Mouse (Mus musculus) layer of hippocampus, adult 8-10 months (tissue): ENCODE results near the gene Ascl2. TPM values are rescaled to one million over a fixed set of nuclear protein-coding genes. Genes with fewer than 3 reads are reported as not detected.

Source experiments
- DNase-seq, 2 experiments: peaks; one replicate each; pipeline ENCODE4 v3.0.0; 2022; ENCODE audit warnings: low spot score in 2 of 2
- total RNA-seq, 4 experiments: library from RNA; stranded (reverse); gene quantifications; 2 replicates each; pipeline ENCODE4 v1.2.4; 2022

Gene Ascl2
- under 1 TPM; 0.27 to 0.85 (median 0.36) TPM for total RNA-seq

DNA sequence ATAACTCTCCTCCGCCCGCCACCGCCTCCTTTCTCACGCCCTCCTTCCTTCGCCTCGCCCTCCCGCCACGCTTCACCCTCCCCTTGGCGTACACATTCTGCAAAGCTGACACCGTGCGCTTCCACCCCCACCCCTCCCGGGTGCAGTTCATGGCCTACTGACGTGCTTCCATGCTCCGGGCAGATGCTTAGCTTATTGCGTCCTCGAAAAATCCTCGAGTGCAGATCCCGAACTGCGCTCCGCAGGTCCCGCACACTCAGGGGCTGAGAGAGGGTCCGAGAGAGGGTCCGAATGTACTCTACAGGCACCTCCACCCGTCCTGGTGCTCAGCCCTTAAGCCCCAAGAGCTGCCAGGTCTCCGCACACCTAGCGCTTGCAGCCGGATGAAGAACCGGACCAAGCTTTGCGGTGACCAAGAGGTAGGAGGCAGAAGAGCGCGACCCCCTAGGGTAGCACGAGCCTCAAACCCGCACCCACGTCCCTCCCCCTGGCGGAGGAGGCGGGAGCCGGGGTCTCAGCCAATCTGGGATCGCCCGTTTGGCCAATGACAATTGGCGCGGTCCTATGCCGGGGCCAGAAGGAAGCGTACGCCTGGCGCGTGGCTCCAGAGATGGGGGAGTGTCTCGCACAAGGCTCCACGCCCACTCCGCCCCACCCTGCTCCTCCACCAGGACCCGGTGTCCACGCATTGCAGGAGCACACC lies at the start of gene Ascl2:
Gene Ascl2 (minus strand): TSS at position 456 of the 703 bp plus-strand sequence.
- DNase-seq = no peak

DNA sequence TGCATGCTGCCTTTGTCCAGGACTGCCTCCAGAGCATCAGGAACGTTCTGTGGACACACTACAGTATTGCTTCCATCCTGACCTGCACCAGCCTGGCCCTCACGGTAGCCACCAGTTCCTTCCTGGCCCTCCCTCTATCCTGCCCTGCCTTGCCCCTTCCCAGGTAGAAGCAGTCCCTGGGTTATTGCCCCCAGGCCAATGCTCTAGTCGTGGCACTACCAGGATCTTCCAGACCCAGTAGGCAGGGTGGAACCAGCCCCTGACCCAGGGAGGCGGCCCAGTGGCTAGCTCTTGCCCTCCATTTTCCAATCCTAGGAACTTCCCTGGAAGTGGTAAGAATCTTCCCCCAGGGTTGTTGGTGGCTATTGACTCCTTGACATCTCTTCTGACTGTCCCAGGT lies 48.1 kb upstream of the Ascl2 start:
- no peak for DNase-seq

- no peak for DNase-seq
Measured at GRCm38 (mm10) chr7:143016424-143017142, 47.5 kb upstream of the Ascl2 start.

DNA sequence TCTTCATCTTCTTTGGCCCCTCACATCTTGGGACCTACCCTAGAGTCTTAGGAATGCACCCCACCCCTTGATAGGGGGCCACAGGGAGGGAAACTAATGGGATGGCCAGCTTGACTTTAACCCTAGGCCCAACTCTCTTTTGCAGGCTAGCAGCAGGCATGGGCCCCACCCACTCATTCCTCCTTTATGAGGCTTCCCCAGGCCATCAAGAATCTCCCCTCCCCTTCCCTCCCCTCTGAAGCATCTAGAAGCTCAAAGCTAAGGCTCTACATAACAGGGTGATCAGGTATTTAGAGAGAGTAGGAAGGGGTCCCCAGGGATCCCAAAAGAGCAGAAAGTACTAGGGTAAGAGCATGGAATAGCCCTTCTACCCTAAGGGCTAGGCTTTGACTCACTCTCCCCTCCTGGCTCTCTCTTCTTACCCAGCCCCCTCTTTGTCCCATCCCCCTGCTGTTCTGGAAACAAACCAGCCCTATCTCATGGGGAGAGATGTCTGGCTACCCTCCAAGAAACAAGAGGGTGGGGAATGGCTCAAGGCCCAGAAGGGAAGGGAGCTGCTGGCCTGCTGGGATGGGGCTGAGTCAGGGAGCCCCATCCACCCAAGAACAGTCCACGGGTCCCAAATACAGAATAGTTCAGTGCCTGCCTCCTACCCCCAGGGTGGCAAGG lies 46.8 kb upstream of the Ascl2 start:
- peak; percentile 54 to 75 for DNase-seq

GRCm38 (mm10) chr7:143014862-143015659 lies 46.0 kb upstream of the Ascl2 start:
- no peak for DNase-seq

DNA sequence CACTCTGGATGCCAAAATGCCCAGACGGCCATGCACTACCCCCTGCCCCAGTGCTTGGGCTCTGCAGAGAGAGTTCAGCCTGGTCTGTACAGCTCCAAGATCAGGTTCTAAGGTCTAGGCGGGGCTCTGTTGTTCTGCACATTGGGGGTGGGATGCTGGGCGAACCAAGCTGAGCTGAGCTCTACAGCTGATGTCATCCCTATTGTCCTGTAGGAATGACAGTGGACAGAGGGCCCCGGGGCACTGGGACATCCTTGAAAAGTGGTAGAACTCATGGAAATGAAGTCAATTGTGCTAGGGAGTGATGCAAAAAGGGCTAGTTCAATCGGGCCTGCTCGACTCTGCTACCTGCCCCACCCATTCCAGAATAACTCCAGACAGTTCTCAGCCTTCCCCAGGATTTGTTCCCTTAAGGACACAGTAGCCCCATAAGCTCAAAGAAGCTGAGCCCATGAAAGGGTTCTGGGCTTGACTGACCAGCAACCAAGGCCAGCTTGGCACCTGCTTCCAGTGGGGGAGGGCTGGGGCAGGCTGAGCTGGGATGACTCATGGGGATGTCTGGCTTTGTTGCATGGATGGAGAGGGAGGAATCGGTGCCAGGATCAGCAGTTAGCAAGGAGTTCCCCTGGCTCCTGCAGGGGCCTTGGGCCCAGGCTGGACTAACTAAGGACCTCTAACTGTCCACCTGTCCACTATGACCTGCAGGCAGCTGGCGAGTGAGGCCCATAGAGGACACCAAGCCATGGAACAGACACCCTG lies 44.5 kb upstream of the Ascl2 start:
- peak; percentile 52 to 60 for DNase-seq

- no peak for DNase-seq
Measured at GRCm38 (mm10) chr7:143012230-143012875, 43.3 kb upstream of the Ascl2 start.

DNA sequence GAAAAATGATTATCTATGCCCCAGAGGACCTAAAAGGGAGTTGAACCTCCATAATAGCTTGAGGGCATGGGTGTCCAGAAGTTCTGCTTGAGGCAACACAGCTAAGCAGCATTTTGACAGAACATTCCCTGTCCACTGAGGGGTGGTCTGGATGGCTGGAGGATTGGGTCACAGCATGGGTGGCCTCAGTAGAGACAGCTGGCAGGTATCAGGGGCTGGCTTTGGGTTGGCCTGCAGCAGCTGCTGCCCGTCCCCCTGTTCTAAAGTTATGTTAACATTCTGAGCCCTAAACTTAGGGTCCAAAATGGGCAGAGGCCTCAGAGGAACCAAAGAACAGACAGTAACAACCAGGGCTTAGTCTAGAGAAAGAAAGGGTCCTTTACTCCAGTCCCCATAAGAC lies 42.2 kb upstream of the Ascl2 start:
- DNase-seq = no peak

DNA sequence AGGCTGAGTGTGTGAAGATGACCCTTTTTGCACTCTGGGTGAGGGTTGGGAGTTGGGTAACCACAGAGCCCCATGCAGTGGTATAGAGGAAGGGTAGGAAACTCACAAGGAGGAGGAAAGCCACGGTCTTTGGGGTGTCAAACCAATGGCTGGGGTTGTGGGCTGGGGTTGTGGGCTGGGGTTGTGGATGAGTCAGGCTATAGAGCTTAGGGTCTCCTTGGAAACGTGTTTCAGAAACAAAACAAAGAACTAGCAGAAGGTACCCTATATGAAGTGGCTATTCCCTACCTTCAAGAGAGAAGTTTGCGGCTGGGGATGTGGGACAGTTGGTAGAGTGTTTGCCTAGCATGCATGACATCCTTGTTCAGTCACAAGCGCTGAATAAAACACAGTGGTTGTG lies 40.9 kb upstream of the Ascl2 start:
- no peak for DNase-seq

GRCm38 (mm10) chr7:143008996-143009665 lies 40.1 kb upstream of the Ascl2 start:
- no peak for DNase-seq

GRCm38 (mm10) chr7:143008370-143008926 lies 39.4 kb upstream of the Ascl2 start:
- no peak for DNase-seq

DNA sequence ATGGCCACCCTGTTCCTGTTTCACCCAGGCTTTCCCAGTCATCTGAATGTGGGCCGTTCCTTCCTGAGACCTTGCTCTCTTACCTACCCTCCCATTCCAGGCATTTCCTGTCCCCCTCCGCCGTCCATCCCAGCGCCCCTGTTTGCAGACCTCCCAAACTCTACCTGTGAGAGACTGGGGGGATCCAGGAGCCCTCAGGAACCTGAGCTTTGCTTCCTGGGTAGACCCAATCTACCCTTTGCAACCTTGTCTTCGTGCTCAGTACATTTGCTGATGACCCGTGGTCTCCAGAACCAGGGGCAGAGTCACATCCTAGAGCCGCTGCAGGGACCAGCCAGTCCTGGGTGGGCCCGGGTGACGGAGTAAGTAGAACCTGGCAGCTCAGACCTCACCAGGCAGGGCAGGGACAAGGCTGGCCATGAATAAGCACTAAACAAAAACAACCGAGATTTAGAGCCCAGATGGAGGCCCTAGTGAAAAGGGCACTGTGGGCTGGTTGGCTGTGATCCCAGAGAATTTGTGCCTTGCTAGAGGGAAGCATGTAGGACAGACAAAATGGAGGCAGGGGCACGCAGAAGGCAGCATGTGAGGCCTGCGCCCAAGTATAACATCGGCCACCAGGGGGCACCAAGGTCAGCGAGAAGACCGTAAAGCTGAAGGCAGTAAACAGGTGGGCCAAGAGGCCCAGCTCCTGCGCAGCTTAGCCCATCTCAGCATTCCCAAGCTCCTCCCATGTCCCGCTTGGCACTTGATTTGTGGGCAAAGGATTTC lies 38.7 kb upstream of the Ascl2 start:
- DNase-seq = peak; percentile 91 to 97

GRCm38 (mm10) chr7:143006756-143007598 lies 37.9 kb upstream of the Ascl2 start:
- no peak for DNase-seq

DNA sequence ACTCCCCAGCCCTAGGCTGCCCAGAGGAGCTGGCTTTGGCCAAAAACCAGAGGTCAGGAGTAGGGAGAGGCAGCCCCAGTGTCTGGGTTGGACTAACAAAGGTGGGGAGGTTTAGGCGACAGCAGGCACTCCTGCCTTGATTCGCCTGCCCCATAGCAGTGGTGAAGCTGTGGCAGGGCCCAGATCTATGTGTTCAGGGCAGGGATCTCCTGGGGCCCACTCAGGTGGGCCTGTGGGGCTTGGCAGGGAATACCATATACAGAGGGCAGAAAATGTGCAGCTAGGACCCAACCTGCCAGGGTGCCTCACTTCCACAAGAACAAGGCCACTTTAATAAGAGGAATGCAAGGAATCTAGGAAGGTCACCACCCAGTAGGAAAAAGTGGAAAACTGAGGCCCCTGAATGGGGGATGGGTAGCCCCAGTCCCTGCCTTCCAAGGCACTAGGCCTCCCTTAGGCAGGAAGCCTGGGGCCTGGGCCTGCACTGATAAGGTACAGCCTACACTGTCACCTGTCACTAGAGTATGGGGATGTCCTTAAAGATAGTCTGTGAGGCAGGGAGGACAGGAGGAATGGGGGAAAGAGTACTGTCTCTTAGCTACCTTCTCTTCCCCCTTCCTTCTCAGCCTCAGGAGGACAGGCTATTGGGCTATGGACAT lies 37.2 kb upstream of the Ascl2 start:
- no peak for DNase-seq

DNA sequence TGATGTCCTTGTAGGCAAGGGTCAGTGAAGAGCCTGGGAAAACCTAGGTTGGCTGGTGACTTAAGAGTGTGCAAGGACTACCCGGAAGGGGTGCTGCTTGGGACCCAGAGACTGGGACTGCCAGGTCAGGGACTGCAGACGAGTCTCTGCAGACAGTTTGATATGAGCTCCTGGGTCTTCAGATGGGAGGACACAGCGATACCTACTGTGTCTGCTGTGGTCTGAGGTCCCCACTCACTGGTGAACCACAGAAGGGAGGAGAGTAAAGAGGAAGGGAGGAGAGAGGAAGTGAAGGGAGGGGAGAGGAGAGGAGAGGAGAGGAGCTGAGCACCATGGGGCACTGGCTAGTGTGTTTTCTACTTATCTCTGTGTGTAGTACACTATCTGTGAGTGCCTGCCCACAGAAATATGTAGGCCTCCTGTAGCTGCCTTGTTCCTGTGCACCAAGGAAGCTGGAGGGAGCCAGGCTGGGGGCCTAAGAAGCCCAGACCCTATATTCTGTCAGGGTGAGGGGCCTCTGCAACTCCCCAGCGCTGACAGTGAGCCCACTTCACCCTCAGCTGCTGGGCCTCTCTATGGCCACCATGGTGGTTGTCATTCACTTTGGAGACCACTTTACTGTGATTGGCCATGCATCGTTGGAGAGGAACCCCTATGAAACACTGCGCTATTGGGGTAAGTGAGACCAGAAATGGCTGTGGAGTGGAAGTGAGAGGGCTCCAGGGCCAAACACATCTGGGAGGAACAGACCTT lies 36.5 kb upstream of the Ascl2 start:
- DNase-seq = no peak

DNA sequence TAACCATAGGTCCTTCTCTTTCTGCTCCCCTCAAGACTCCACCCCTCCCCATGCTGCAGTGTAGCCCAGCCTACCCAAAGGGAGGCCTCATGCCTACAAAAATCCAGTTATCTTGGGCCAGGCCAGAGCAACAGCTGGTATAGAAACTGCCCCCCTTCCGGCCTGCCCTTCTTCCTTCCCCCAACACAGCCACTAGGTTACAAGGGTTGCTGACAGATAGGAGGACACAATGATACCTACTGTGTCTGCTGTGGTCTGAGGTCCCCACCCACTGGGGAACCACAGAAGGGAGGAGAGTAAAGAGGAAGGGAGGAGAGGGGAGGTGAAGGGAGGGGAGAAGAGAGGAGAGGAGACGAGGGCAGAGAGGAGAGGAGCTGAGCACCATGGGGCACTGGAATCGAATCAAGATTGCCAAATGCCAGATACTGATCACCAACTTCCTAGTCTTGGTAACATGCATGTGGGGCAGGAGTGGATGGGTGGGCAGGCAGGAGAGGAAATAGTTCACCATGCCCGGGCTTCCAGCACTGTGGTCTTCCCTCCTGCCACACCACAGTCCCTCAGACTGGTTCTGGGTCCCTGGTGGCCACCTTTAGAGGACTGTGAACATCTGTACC lies 35.8 kb upstream of the Ascl2 start, which contains the start of gene Tspan32:
Gene Tspan32 (plus strand): TSS at position 320 of the 617 bp plus-strand sequence.
- no peak for DNase-seq
